Mouse (Mus musculus) thymus, adult 2 months (tissue): ENCODE data around the gene Dnaaf3.
"Not testable (repeated sequence)": the region's sequence is repeated elsewhere in the genome, so short reads cannot be mapped to it uniquely, and the experiment has no call there.

ENCODE experiments used
- CTCF ChIP-seq: fragments of 200-500 bp; IDR thresholded peaks from 2 replicates; pipeline ENCODE4 v1.5.1; 2012; ENCODE audit warnings: mild to moderate bottlenecking, control low read depth, low read length, moderate library complexity, borderline replicate concordance; ENCODE audit not compliant: control insufficient read depth, poor library complexity, insufficient read depth; ENCODE audit errors: extremely low read depth
- POLR2A ChIP-seq: fragments of 200-500 bp; IDR thresholded peaks from 2 replicates; pipeline ENCODE4 v1.6.1; 2012; ENCODE audit warnings: mild to moderate bottlenecking, low read length, control low read depth, moderate library complexity; ENCODE audit not compliant: control insufficient read depth, poor library complexity, insufficient read depth; ENCODE audit errors: extremely low read depth

GRCm38 (mm10) chr7:4572361-4572760 lies 40.1 kb upstream of the Dnaaf3 start:
- not testable (repeated sequence) for TF ChIP-seq POLR2A, CTCF
